Mouse (Mus musculus) neural tube, embryonic 11.5 days (tissue): ENCODE measurements around the gene Lum. TPM values are rescaled to one million over a fixed set of nuclear protein-coding genes. Genes with fewer than 3 reads are reported as not detected.

ENCODE experiments used
- ATAC-seq: fragments of 200-750 bp; cut with Nextera tagmentation; 2 replicates; pipeline ENCODE4 v1.8.0; 2017; ENCODE audit warnings: moderate number of reproducible peaks, mild to moderate bottlenecking, moderate TSS enrichment, moderate library complexity; ENCODE audit not compliant: insufficient read depth, low FRiP score, low TSS enrichment
- DNase-seq: peaks from one replicate; pipeline ENCODE4 v3.0.0-alpha.2; 2015; ENCODE audit warnings: low spot score
- H3K27ac ChIP-seq: fragments of 300-500 bp; sonication (generic); 2 replicates; pipeline ENCODE4 v1.5.1; 2014; ENCODE audit warnings: low read depth, mild to moderate bottlenecking, low read length
- H3K27me3 ChIP-seq: fragments of 300-500 bp; sonication (generic); 2 replicates; pipeline ENCODE4 v1.6.1; 2014; ENCODE audit warnings: mild to moderate bottlenecking, low read length, mixed read lengths; ENCODE audit not compliant: control insufficient read depth, insufficient read depth
- H3K36me3 ChIP-seq: fragments of 300-500 bp; sonication (generic); 2 replicates; pipeline ENCODE4 v1.6.1; 2014; ENCODE audit warnings: mild to moderate bottlenecking, low read length, moderate library complexity, mixed read lengths; ENCODE audit not compliant: control insufficient read depth, insufficient read depth
- H3K4me1 ChIP-seq: fragments of 300-500 bp; sonication (generic); 2 replicates; pipeline ENCODE4 v1.6.1; 2014; ENCODE audit warnings: low read length, mixed read lengths; ENCODE audit not compliant: control insufficient read depth, insufficient read depth
- H3K4me2 ChIP-seq: fragments of 300-500 bp; sonication (generic); 2 replicates; pipeline ENCODE4 v1.6.1; 2014; ENCODE audit warnings: low read depth, mild to moderate bottlenecking, moderate library complexity
- H3K4me3 ChIP-seq: fragments of 300-500 bp; sonication (generic); 2 replicates; pipeline ENCODE4 v1.5.1; 2014; ENCODE audit warnings: low read depth, low read length
- H3K9ac ChIP-seq: fragments of 300-500 bp; sonication (generic); 2 replicates; pipeline ENCODE4 v1.6.1; 2014; ENCODE audit warnings: mild to moderate bottlenecking, low read length
- H3K9me3 ChIP-seq: fragments of 300-500 bp; sonication (generic); 2 replicates; pipeline ENCODE4 v1.6.1; 2016; ENCODE audit warnings: low read length; ENCODE audit not compliant: control insufficient read depth
- WGBS: fragments of 180-500 bp; shearing (Covaris S2); extraction: QIAGEN DNeasy Blood & Tissue Kit; methylation state at CpG from one replicate; pipeline ENCODE4 v1.1.7; 2014; 5-methylcytosine and 5-hydroxymethylcytosine counted together
- polyA plus RNA-seq: library from polyadenylated mRNA; unstranded; fragments of >200 nt; fragmentation: Nextera tagmentation; extraction: Ambion mirVana; gene quantifications from 2 replicates; pipeline ENCODE4 v1.2.1, GENCODE M21; 2014

Gene Lum
- polyA plus RNA-seq, 1 experiment from 2014 or later = 49.6 TPM

DNA sequence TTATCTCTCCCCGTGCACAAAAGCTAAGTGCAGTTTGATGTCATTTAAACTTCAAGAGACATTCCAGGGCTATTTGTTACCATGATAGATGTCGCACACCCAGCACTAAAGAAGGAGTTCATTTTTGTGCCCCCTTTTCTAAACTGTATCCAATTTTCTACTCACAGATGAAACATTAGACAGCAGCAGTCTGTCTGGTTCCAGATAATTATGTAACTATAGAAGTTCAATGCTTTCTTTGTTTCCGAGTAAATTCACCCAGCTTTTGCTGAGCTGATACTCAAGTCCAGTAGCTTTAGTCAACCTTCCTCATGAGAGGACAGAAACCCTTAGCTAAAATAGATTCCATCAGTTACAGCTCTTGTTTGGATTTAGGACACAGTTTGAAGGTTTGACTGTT, 19.2 kb downstream of the Lum start:
- Histone ChIP-seq H3K9me3 (no peaks in the 10 kb centered on the region), H3K27ac (no peak overlapping the region), H3K9ac (no peak overlapping the region), H3K27me3 (no peaks in the 10 kb centered on the region), H3K4me2 (no peak overlapping the region), H3K4me1 (no peaks in the 10 kb centered on the region), H3K4me3 (no peak overlapping the region), H3K36me3 (no peaks in the 10 kb centered on the region)
- ATAC-seq (no peak), DNase-seq (no peak)
- WGBS = 67% methylated on average over 3 of the region's 3 CpGs

GRCm38 (mm10) chr10:97587159-97587558, 22.2 kb downstream of the Lum start:
- 88% methylated on average over 5 of the region's 5 CpGs for WGBS
- H3K27ac ChIP-seq = no peak overlapping the region
- H3K9ac ChIP-seq = no peak overlapping the region
- H3K36me3 ChIP-seq = no peaks in the 10 kb centered on the region
- H3K4me1 ChIP-seq = no peaks in the 10 kb centered on the region
- no peak overlapping the region for H3K4me2 ChIP-seq
- no peaks in the 10 kb centered on the region for H3K27me3 ChIP-seq
- no peak overlapping the region for H3K4me3 ChIP-seq
- ATAC-seq (no peak), DNase-seq (no peak)
- no peaks in the 10 kb centered on the region for H3K9me3 ChIP-seq

GRCm38 (mm10) chr10:97589574-97589973, 24.6 kb downstream of the Lum start:
- no peaks in the 10 kb centered on the region for H3K27me3 ChIP-seq
- WGBS = 87% methylated on average over 6 of the region's 6 CpGs
- no peak overlapping the region for H3K27ac ChIP-seq
- no peak overlapping the region for H3K9ac ChIP-seq
- no peak overlapping the region for H3K4me2 ChIP-seq
- no peaks in the 10 kb centered on the region for H3K4me1 ChIP-seq
- DNase-seq (no peak), ATAC-seq (no peak)
- no peaks in the 10 kb centered on the region for H3K9me3 ChIP-seq
- H3K4me3 ChIP-seq = no peak overlapping the region
- H3K36me3 ChIP-seq = no peaks in the 10 kb centered on the region

DNA sequence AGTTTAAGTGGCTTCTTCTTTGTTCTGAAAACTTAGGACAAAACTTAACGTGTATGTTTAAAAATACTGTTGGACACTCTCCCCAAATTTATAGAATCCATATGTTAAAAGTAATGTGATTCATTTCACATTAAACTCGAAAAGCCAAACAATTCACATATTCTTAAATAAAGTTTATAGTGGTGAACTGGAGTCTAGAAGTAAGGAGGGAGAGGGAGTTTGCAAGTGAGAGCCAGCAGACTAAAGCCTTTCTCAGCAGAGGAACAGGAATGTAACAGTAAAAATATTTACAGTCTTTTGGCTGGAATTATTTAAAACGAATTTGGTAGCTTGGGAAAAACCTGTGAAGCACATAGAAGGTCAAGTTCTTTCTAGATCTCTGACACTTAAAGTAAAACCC, 26.1 kb downstream of the Lum start:
- Histone ChIP-seq H3K4me1 (no peaks in the 10 kb centered on the region), H3K27ac (no peak overlapping the region), H3K4me2 (no peak overlapping the region), H3K4me3 (no peak overlapping the region), H3K9me3 (no peaks in the 10 kb centered on the region), H3K36me3 (no peaks in the 10 kb centered on the region), H3K9ac (no peak overlapping the region), H3K27me3 (no peaks in the 10 kb centered on the region)
- DNase-seq = no peak
- no peak for ATAC-seq
- WGBS = 68% methylated on average over 3 of the region's 3 CpGs

DNA sequence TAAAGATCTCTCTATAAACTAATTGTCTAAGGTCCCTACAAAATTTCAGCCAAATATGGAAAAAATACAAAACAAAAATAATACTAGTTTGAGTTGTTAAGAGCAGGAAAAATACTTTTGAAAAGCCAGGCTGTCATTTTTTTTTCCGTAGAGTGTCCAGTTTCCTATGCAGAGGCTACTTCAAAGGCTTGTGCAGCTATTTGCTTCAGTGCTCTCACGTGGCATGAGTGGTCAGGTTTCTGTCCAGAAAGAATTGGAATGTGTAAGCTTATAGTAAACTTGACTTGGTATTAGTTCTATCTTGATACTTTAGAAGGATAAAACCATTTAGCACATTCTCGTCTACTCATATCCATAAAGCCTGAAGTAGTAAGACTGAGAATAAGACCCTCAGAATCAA, 26.8 kb downstream of the Lum start:
- Histone ChIP-seq H3K27me3 (no peaks in the 10 kb centered on the region), H3K27ac (no peak overlapping the region), H3K4me3 (no peak overlapping the region), H3K4me1 (no peaks in the 10 kb centered on the region), H3K9me3 (no peaks in the 10 kb centered on the region), H3K36me3 (no peaks in the 10 kb centered on the region), H3K9ac (no peak overlapping the region), H3K4me2 (no peak overlapping the region)
- ATAC-seq = no peak
- DNase-seq = no peak
- WGBS = 73% methylated on average over 3 of the region's 3 CpGs

DNA sequence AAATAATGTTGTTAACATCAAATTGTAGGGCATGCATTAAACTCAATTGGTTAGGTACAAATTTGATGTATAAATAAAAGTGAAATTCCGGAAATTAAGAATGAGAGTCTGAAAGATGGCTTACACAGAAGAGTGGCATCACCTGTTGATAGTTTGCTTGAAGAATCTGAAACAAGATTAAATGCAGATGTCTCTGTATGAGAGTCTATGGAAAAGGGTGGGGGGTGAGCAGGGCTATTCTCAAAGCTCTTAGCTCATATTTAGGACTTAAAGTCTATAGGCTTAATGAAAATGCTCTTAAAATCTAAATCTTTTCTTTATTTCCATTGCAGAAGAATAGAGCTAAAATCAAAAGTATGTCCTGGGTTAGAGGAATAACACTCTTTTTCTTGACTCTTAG, 30.8 kb downstream of the Lum start:
- H3K27ac ChIP-seq = no peak overlapping the region

DNA sequence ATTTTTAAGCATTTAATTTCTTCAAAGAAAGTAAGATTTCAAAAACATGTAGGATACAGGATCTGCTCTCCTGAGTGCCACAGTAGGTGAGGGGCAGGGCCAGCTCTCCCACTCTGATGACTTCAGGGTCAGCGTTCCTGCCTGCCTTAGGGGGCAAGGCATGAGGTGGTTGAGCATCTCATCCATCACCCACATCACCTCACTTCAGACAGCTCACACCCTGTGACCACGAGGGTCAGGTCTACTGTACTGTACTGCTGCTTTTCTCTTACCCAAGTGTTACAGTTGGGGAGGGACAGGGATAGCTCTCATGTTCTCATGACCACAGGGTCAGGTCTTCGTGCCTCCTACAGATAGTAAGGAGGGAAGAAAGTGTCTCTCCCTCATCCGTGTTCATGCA, 36.8 kb downstream of the Lum start:
- H3K36me3 ChIP-seq = no peaks in the 10 kb centered on the region
- H3K9ac ChIP-seq = no peak overlapping the region
- H3K4me3 ChIP-seq = no peak overlapping the region
- 76% methylated on average over 4 of the region's 4 CpGs for WGBS
- ATAC-seq (no peak), DNase-seq (no peak)
- no peaks in the 10 kb centered on the region for H3K27me3 ChIP-seq
- H3K4me2 ChIP-seq = no peak overlapping the region
- H3K9me3 ChIP-seq = no peaks in the 10 kb centered on the region
- H3K27ac ChIP-seq = no peak overlapping the region
- no peaks in the 10 kb centered on the region for H3K4me1 ChIP-seq

More for the DNA sequence above, 30.8 kb downstream of the Lum start:
- no peak overlapping the region for H3K4me2 ChIP-seq
- DNase-seq = peak; percentile 12
- ATAC-seq = no peak
- no peaks in the 10 kb centered on the region for H3K9me3 ChIP-seq
- H3K27me3 ChIP-seq = no peaks in the 10 kb centered on the region
- H3K4me3 ChIP-seq = no peak overlapping the region
- H3K36me3 ChIP-seq = no peaks in the 10 kb centered on the region
- H3K4me1 ChIP-seq = no peaks in the 10 kb centered on the region
- WGBS = 86% methylated on average over 1 of the region's 1 CpGs
- no peak overlapping the region for H3K9ac ChIP-seq

- Histone ChIP-seq H3K27me3 (no peaks in the 10 kb centered on the region), H3K4me2 (no peak overlapping the region), H3K4me1 (no peaks in the 10 kb centered on the region), H3K9ac (no peak overlapping the region), H3K36me3 (no peaks in the 10 kb centered on the region), H3K9me3 (no peaks in the 10 kb centered on the region), H3K4me3 (no peak overlapping the region), H3K27ac (no peak overlapping the region)
- ATAC-seq = no peak
- DNase-seq = no peak
Measured at GRCm38 (mm10) chr10:97603256-97603655, 38.3 kb downstream of the Lum start.

DNA sequence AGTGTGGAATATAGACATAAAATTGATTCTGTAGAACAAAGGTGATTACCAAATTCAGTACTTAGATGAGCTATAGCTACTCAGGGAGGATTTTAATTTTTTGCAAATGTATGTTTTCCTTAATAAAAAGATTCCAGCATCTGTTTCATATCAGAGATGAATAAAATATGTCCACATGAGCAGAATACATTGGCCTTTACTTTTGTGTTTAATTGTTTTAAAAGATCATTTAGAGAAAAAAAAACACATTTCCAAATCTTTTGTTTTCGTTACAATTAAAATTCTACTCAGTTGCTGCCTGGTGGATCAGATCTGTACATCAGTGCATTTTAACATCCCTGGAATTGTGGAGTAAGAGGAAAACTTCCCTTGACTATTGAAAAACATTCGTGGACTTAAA, 41.7 kb downstream of the Lum start, which contains the start of gene Kera:
Kera (plus strand) TSS at position 301 of the 400 bp plus-strand sequence.
- Histone ChIP-seq H3K4me2 (no peak within 1 kb of the TSS), H3K4me3 (no peak within 1 kb of the TSS), H3K9me3 (no peaks in the 10 kb centered on the region), H3K27ac (no peak within 1 kb of the TSS), H3K36me3 (no peaks in the 10 kb centered on the region), H3K27me3 (no peaks in the 10 kb centered on the region), H3K4me1 (no peaks in the 10 kb centered on the region), H3K9ac (no peak within 1 kb of the TSS)
- ATAC-seq (no peak), DNase-seq (no peak)
- 85% methylated on average over 2 of the region's 2 CpGs for WGBS
